Mouse (Mus musculus): ENCODE results near the gene Bub1.

DNA sequence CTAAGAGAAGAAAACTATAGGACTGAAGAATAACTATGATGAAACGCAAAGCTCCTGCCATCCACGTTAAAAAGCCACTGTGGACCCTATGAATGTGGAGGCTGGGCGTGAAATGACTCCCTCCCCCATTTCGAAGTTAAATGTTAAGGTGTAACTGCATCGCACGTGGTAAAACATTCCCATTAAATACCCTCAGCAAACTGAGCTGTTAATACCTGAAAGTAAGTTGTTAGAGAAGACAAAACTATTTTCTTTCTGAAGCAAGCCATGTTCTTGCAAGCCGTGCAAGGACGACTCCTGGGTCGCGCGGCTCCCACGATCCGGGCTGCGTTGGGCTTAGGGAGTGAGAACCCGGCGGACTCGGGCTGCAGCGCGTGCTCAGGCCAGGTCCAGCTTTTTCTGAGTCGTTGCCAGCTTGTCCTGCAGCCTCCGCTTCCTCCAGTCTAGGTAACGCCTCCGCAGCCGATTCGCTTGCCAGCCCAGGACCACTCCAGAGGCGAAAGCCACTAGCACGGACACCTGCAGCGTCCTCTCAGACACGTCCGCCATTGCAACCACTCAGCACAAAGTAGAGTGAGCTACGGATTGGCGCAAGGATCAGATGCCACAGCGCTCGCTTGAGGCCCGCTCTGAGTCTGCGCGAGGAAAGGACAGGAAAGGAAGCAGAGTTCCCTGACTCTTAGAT, 39.6 kb downstream of the Bub1 start, which contains the start of gene Mtln:
- peak; percentile 89; the same call in 1 of the 2 replicates for TF ChIP-seq POLR2A (IDR thresholded peaks at IDR 0.05; ENCODE audit: borderline replicate concordance, extremely low read depth, low read depth, low read length)
- TF ChIP-seq CTCF (IDR thresholded peaks at IDR 0.05; ENCODE audit: insufficient read depth, low read length): no peak

Measured in lung, adult 2 months (tissue).